Mouse (Mus musculus) forebrain, embryonic 14.5 days (tissue): ENCODE results near the gene Lamtor1. TPM values are rescaled to one million over a fixed set of nuclear protein-coding genes. Genes with fewer than 3 reads are reported as not detected.

Source experiments
- ATAC-seq: fragments of 200-750 bp; cut with Nextera tagmentation; 2 replicates; pipeline ENCODE4 v1.8.0; 2017; ENCODE audit warnings: mild to moderate bottlenecking, moderate library complexity
- DNase-seq: peaks from one replicate; pipeline ENCODE4 v3.0.0-alpha.2; 2015; ENCODE audit warnings: low spot score
- H3K27ac ChIP-seq: fragments of 300-500 bp; sonication (generic); 2 replicates; pipeline ENCODE4 v1.5.1; 2014; ENCODE audit warnings: low read depth, mild to moderate bottlenecking, control low read depth, low read length, moderate library complexity
- H3K27me3 ChIP-seq: fragments of 300-500 bp; sonication (generic); replicated peaks from 2 replicates; pipeline ENCODE4 v1.6.1; 2014; ENCODE audit warnings: low read length, control low read depth, mixed read lengths; ENCODE audit not compliant: control insufficient read depth, insufficient read depth
- H3K36me3 ChIP-seq: fragments of 300-500 bp; sonication (generic); 2 replicates; pipeline ENCODE4 v1.6.1; 2014; ENCODE audit warnings: low read length, control low read depth; ENCODE audit not compliant: control insufficient read depth, insufficient read depth
- H3K4me1 ChIP-seq: fragments of 300-500 bp; sonication (generic); 2 replicates; pipeline ENCODE4 v1.6.1; 2014; ENCODE audit warnings: antibody characterized with exemption, low read length, control low read depth; ENCODE audit not compliant: control insufficient read depth, insufficient read depth
- H3K4me2 ChIP-seq: fragments of 300-500 bp; sonication (generic); 2 replicates; pipeline ENCODE4 v1.6.1; 2014; ENCODE audit warnings: mild to moderate bottlenecking, control low read depth, low read length
- H3K4me3 ChIP-seq: fragments of 300-500 bp; sonication (generic); 2 replicates; pipeline ENCODE4 v1.5.1; 2014; ENCODE audit warnings: low read depth, low read length, control low read depth
- H3K9ac ChIP-seq: fragments of 300-500 bp; sonication (generic); 2 replicates; pipeline ENCODE4 v1.6.1; 2014; ENCODE audit warnings: mild to moderate bottlenecking, low read length, control low read depth, moderate library complexity
- H3K9me3 ChIP-seq: fragments of 300-500 bp; sonication (generic); replicated peaks from 2 replicates; pipeline ENCODE4 v1.6.1; 2016; ENCODE audit warnings: low read length, control low read depth, mixed read lengths; ENCODE audit not compliant: control insufficient read depth
- WGBS: fragments of 180-500 bp; shearing (Covaris S2); extraction: QIAGEN DNeasy Blood & Tissue Kit; methylation state at CpG from one replicate; pipeline ENCODE4 v1.1.7; 2014; 5-methylcytosine and 5-hydroxymethylcytosine counted together
- polyA plus RNA-seq: library from polyadenylated mRNA; unstranded; fragments of >200 nt; fragmentation: Nextera tagmentation; extraction: Ambion mirVana; gene quantifications from 2 replicates; pipeline ENCODE4 v1.2.1, GENCODE M21; 2014

Lamtor1 gene
- polyA plus RNA-seq, result 181 and 201 TPM in 2 replicates

- WGBS, result under 1% methylated on average over 61 of the region's 61 CpGs
- H3K9ac ChIP-seq, result peak within 1 kb of the TSS; percentile 90
These were observed at the start of gene Lamtor1 for GRCm38 (mm10) chr7:101905561-101906286. Lamtor1 (plus strand) TSS chr7:101905904.

GRCm38 (mm10) chr7:101857094-101857493 lies 48.6 kb upstream of the Lamtor1 start, which contains the start of gene Folr2:
Folr2 (minus strand) TSS chr7:101857194.
- 96% methylated on average over 4 of the region's 4 CpGs for WGBS
- ATAC-seq (no peak), DNase-seq (no peak)
- no peak within 1 kb of the TSS for H3K27ac ChIP-seq
- H3K4me3 ChIP-seq, result no peak within 1 kb of the TSS
- no peaks in the 10 kb centered on the region for H3K4me1 ChIP-seq
- H3K9me3 ChIP-seq, result no peaks in the 10 kb centered on the region
- H3K27me3 ChIP-seq, result no peaks in the 10 kb centered on the region
- H3K36me3 ChIP-seq, result no peaks in the 10 kb centered on the region
- no peak within 1 kb of the TSS for H3K4me2 ChIP-seq
- no peak within 1 kb of the TSS for H3K9ac ChIP-seq

More at GRCm38 (mm10) chr7:101905561-101906286, at the start of gene Lamtor1:
- H3K36me3 ChIP-seq, result peaks cover 11% of the 10 kb centered on the region
- H3K9me3 ChIP-seq, result no peaks in the 10 kb centered on the region
- H3K4me3 ChIP-seq, result peak within 1 kb of the TSS; percentile 67
- no peaks in the 10 kb centered on the region for H3K27me3 ChIP-seq
- H3K4me1 ChIP-seq, result peaks cover 10% of the 10 kb centered on the region
- peak within 1 kb of the TSS; percentile 80 for H3K4me2 ChIP-seq
- peak within 1 kb of the TSS; percentile 95 for H3K27ac ChIP-seq
- DNase-seq, result peak; percentile 99
- peak; percentile 99 for ATAC-seq

- H3K4me3 ChIP-seq, result no peak overlapping the region
- 81% methylated on average over 9 of the region's 9 CpGs for WGBS
- no peaks in the 10 kb centered on the region for H3K4me1 ChIP-seq
- no peaks in the 10 kb centered on the region for H3K27me3 ChIP-seq
- H3K4me2 ChIP-seq, result no peak overlapping the region
- DNase-seq (no peak), ATAC-seq (no peak)
- H3K9me3 ChIP-seq, result no peaks in the 10 kb centered on the region
- no peaks in the 10 kb centered on the region for H3K36me3 ChIP-seq
- no peak overlapping the region for H3K27ac ChIP-seq
- no peak overlapping the region for H3K9ac ChIP-seq
These were observed 47.3 kb upstream of the Lamtor1 start for GRCm38 (mm10) chr7:101858362-101858761.

GRCm38 (mm10) chr7:101860978-101861377 lies 44.7 kb upstream of the Lamtor1 start:
- Histone ChIP-seq H3K4me3 (no peak overlapping the region), H3K36me3 (no peaks in the 10 kb centered on the region), H3K9me3 (no peaks in the 10 kb centered on the region), H3K27me3 (no peaks in the 10 kb centered on the region), H3K27ac (no peak overlapping the region), H3K4me1 (no peaks in the 10 kb centered on the region), H3K4me2 (no peak overlapping the region), H3K9ac (no peak overlapping the region)
- no peak for DNase-seq
- ATAC-seq, result no peak

- no peaks in the 10 kb centered on the region for H3K9me3 ChIP-seq
- 76% methylated on average over 3 of the region's 3 CpGs for WGBS
- H3K4me3 ChIP-seq, result no peak overlapping the region
- H3K4me1 ChIP-seq, result no peaks in the 10 kb centered on the region
- DNase-seq, result no peak
- H3K4me2 ChIP-seq, result no peak overlapping the region
- H3K36me3 ChIP-seq, result no peaks in the 10 kb centered on the region
- no peaks in the 10 kb centered on the region for H3K27me3 ChIP-seq
- ATAC-seq, result no peak
- no peak overlapping the region for H3K9ac ChIP-seq
- H3K27ac ChIP-seq, result no peak overlapping the region
These were observed 43.4 kb upstream of the Lamtor1 start for GRCm38 (mm10) chr7:101862291-101862690.

- Histone ChIP-seq H3K27me3 (no peaks in the 10 kb centered on the region), H3K4me1 (no peaks in the 10 kb centered on the region), H3K9ac (no peak within 1 kb of the TSS), H3K36me3 (no peaks in the 10 kb centered on the region), H3K4me3 (no peak within 1 kb of the TSS), H3K4me2 (no peak within 1 kb of the TSS), H3K9me3 (no peaks in the 10 kb centered on the region), H3K27ac (no peak within 1 kb of the TSS)
- DNase-seq, result no peak
- WGBS, result 84% methylated on average over 3 of the region's 3 CpGs
- no peak for ATAC-seq
These were observed 42.3 kb upstream of the Lamtor1 start, which contains the start of gene Anapc15 for GRCm38 (mm10) chr7:101863415-101863814. Anapc15 (plus strand) TSS chr7:101863715.

- H3K9me3 ChIP-seq, result no peaks in the 10 kb centered on the region
- WGBS, result 75% methylated on average over 11 of the region's 11 CpGs
These were observed 39.0 kb upstream of the Lamtor1 start for GRCm38 (mm10) chr7:101866491-101867265.

GRCm38 (mm10) chr7:101867482-101867881 lies 38.2 kb upstream of the Lamtor1 start:
- Histone ChIP-seq H3K36me3 (no peaks in the 10 kb centered on the region), H3K9me3 (no peaks in the 10 kb centered on the region), H3K4me2 (no peak overlapping the region), H3K4me1 (no peaks in the 10 kb centered on the region), H3K27ac (no peak overlapping the region), H3K27me3 (no peaks in the 10 kb centered on the region), H3K4me3 (no peak overlapping the region), H3K9ac (no peak overlapping the region)
- DNase-seq (no peak), ATAC-seq (no peak)
- WGBS, result 94% methylated on average over 4 of the region's 4 CpGs

More at GRCm38 (mm10) chr7:101866491-101867265, 39.0 kb upstream of the Lamtor1 start:
- DNase-seq (no peak), ATAC-seq (no peak)
- Histone ChIP-seq H3K4me1 (no peaks in the 10 kb centered on the region), H3K4me3 (no peak overlapping the region), H3K9ac (no peak overlapping the region), H3K27me3 (no peaks in the 10 kb centered on the region), H3K36me3 (no peaks in the 10 kb centered on the region), H3K4me2 (no peak overlapping the region), H3K27ac (no peak overlapping the region)
